ENCODE assay signal across 8 mouse cellular contexts in the genomic region with DNA sequence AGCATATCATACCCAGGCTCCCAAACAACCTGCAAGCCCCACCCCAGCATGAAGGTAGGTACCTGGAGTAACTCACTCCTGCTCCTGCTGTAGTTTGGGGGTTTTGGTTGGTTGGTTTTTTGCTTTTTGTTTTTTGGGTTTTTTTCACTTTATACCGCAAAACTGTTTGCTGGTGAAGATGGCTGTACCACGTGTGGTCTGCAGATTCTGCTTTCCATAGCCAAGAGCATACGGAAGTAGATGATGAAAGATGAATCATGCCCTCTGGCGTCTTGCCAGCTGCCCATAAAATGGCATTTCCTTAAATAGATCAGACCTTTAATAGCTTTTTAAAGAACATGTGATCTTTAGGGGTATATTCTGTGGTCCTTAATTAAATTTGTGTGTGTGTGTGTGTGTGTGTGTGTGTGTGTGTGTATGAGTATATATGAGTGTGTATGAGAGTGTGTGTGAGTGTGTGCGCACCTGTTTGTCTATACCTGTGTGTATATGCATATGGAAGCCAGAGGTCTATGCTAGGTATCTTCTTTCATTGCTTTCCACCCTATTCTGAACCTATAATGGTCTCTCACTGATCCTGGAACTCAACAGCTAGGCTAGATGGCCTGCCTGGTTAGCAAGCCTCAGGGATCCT. TPM values are rescaled to one million over a fixed set of nuclear protein-coding genes. Genes with fewer than 3 reads are reported as not detected.
DNase-seq lines count a peak whose midpoint lies in the region.

No protein-coding gene starts in this region.

- 15% methylated on average over 5 of the region's 5 CpGs for whole genome bisulfite sequencing in large intestine, adult 2 months

- intact Hi-C loops in gastrocnemius, postnatal 36 days (cut with DNase I), result no loop called here

- DNase-seq in right cerebral cortex, adult 18-20 months, result peak; percentile 25
- no peak for DNase-seq in right cerebral cortex, postnatal 36 days (ENCODE audit: low spot score in 2 of 2)
- peak; percentile 78 for DNase-seq in adrenal gland, adult 8-10 months
- peak; percentile 53 to 55 for DNase-seq in gastrocnemius, postnatal 36 days
- peak; percentile 91 for DNase-seq in large intestine, adult 2 months (ENCODE audit: low read depth, low spot score)
- peak; percentile 48 to 76 for DNase-seq in spleen, postnatal 10 days (ENCODE audit: low spot score in 2 of 2)
- DNase-seq in embryo, embryonic 11 days, result no peak
- no peak for DNase-seq in ovary, postnatal 14 days (ENCODE audit: low spot score)

RNA-seq across cellular contexts. Expression of a gene that starts 16.8 kb away (rescaled TPM):
- 1 to 10 TPM; 1.6 to 5.2 (median 2.4) TPM for total RNA-seq in adrenal gland, adult 8-10 months (2022)
- 1 to 10 TPM; 1.6 to 1.9 TPM for total RNA-seq in gastrocnemius, postnatal 36 days (2021)
- 2.4 and 3.6 TPM in 2 replicates for polyA plus RNA-seq in large intestine, adult 2 months (2012; rRNA removed)

Comparison
In these comparisons a context has a peak if more than half of its experiments do, and no peak if none do; other contexts are left out.
1. DNase-seq: peak in right cerebral cortex, adult 18-20 months (single experiment), adrenal gland, adult 8-10 months (single experiment), gastrocnemius, postnatal 36 days (2 of 2), large intestine, adult 2 months (single experiment) and spleen, postnatal 10 days (2 of 2); none in right cerebral cortex, postnatal 36 days (0 of 2), embryo, embryonic 11 days (single experiment) and ovary, postnatal 14 days (single experiment).